Mouse (Mus musculus) small intestine, adult 2 months (tissue): Measurements from ENCODE around the gene Wdfy3.

ENCODE experiments used
- CTCF ChIP-seq: fragments of 200-500 bp; IDR thresholded peaks from 2 replicates; pipeline ENCODE4 v1.5.1; 2012; ENCODE audit warnings: low read depth, mild to moderate bottlenecking, control low read depth, inconsistent platforms, low read length, moderate library complexity, mixed read lengths; ENCODE audit not compliant: insufficient replicate concordance, insufficient read length; ENCODE audit errors: extremely low read depth
- POLR2A ChIP-seq: fragments of 200-500 bp; IDR thresholded peaks from 2 replicates; pipeline ENCODE4 v1.6.1; 2012; ENCODE audit warnings: low read depth, mild to moderate bottlenecking, control low read depth, inconsistent platforms, low read length, moderate library complexity

- TF ChIP-seq POLR2A: no peak
- no peak for TF ChIP-seq CTCF
Observed at GRCm38 (mm10) chr5:101784787-101785186, 284.9 kb downstream of the Wdfy3 start.
